Mouse (Mus musculus) forebrain, embryonic 15.5 days (tissue): ENCODE results near the gene Ier5l. TPM values are rescaled to one million over a fixed set of nuclear protein-coding genes. Genes with fewer than 3 reads are reported as not detected.
A peak's percentile ranks its signal among the peaks of the same experiment; 100 is the strongest.

Source experiments
- ATAC-seq: fragments of 200-750 bp; cut with Nextera tagmentation; replicated peaks from 2 replicates; pipeline ENCODE4 v1.8.0; 2017; ENCODE audit warnings: mild to moderate bottlenecking, moderate TSS enrichment, moderate library complexity
- H3K27ac ChIP-seq: fragments of 300-500 bp; sonication (generic); replicated peaks from 2 replicates; pipeline ENCODE4 v1.5.1; 2015; ENCODE audit warnings: mild to moderate bottlenecking, inconsistent platforms
- H3K27me3 ChIP-seq: fragments of 300-500 bp; sonication (generic); 2 replicates; pipeline ENCODE4 v1.6.1; 2015; ENCODE audit warnings: inconsistent platforms
- H3K36me3 ChIP-seq: fragments of 300-500 bp; sonication (generic); 2 replicates; pipeline ENCODE4 v1.6.1; 2015; ENCODE audit warnings: mild to moderate bottlenecking, inconsistent platforms
- H3K4me1 ChIP-seq: fragments of 300-500 bp; sonication (generic); 2 replicates; pipeline ENCODE4 v1.6.1; 2015; ENCODE audit warnings: inconsistent platforms
- H3K4me2 ChIP-seq: fragments of 300-500 bp; sonication (generic); replicated peaks from 2 replicates; pipeline ENCODE4 v1.6.1; 2015; ENCODE audit warnings: mild to moderate bottlenecking, inconsistent platforms
- H3K4me3 ChIP-seq: fragments of 300-500 bp; sonication (generic); 2 replicates; pipeline ENCODE4 v1.5.1; 2015; ENCODE audit warnings: mild to moderate bottlenecking, inconsistent platforms
- H3K9ac ChIP-seq: fragments of 300-500 bp; sonication (generic); replicated peaks from 2 replicates; pipeline ENCODE4 v1.6.1; 2015; ENCODE audit warnings: mild to moderate bottlenecking, inconsistent platforms
- H3K9me3 ChIP-seq: fragments of 300-500 bp; sonication (generic); 2 replicates; pipeline ENCODE4 v1.6.1; 2016; ENCODE audit warnings: inconsistent platforms
- WGBS: fragments of 180-500 bp; shearing (Covaris S2); methylation state at CpG from one replicate; pipeline ENCODE4 v1.1.7; 2015; ENCODE audit warnings: mixed read lengths; 5-methylcytosine and 5-hydroxymethylcytosine counted together
- polyA plus RNA-seq: library from polyadenylated mRNA; unstranded; fragments of >200 nt; fragmentation: Nextera tagmentation; extraction: Ambion mirVana; gene quantifications from 2 replicates; pipeline ENCODE4 v1.2.1, GENCODE M21; 2015

Gene Ier5l
- polyA plus RNA-seq, 1 experiment from 2014 or later, result 2.0 TPM

DNA sequence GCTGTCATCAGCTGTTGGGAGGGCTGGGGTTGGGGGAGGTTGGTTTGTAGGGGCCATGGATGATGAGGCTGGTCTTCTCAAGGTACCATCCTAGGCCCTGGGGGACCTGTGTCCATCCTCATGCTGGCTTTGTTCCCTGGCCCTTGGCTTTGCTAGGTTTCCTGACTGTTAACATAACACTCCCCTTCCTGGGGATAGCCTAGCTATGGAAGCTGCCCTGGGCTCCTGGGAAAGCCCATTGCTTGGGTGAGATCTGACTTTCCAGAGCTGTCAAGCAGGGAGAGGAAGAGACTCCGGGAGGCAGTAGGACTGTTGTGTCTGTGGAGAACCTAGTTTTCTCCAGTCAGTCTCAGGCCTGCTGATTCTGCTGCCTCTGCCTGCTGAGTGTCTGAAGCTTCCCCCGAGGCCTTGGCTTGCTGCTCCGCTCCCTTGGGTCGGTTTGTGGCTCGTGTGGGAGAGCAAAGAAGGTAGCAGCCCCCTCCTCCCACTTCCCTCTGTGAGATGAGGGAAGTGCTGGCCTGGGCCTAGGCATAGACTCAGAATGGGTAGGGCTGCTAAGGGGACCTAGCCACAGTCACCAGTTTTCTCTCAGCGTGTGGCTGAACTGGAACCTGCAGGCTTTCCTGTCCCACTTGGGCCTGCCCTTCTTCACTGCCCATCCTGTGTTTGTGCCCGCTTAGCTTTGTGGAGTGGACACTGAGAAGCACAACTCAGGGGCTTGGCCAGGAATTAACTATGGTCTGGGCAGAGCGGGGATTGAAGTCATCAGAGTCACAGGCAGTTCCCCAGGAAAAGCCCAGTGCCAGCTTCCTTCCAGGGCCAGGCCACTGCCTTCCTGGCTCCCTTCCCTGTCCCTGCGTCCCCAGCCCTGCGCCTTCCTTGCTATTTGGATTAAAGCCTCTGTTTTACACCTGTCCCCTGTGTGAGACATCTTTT is 26.9 kb downstream of the Ier5l start:
- peaks cover 17% of the 10 kb centered on the region for H3K4me1 ChIP-seq
- no peak overlapping the region for H3K4me2 ChIP-seq
- ATAC-seq, result no peak
- H3K9me3 ChIP-seq, result no peaks in the 10 kb centered on the region
- no peak overlapping the region for H3K4me3 ChIP-seq
- 86% methylated on average over 10 of the region's 10 CpGs for WGBS
- peaks cover 34% of the 10 kb centered on the region for H3K36me3 ChIP-seq
- no peak overlapping the region for H3K27ac ChIP-seq
- H3K9ac ChIP-seq, result no peak overlapping the region
- H3K27me3 ChIP-seq, result no peaks in the 10 kb centered on the region

- Histone ChIP-seq H3K9ac (no peak overlapping the region), H3K4me3 (no peak overlapping the region), H3K27ac (no peak overlapping the region), H3K36me3 (peaks cover 31% of the 10 kb centered on the region), H3K27me3 (no peaks in the 10 kb centered on the region), H3K4me1 (peaks cover 36% of the 10 kb centered on the region), H3K9me3 (no peaks in the 10 kb centered on the region), H3K4me2 (no peak overlapping the region)
- 42% methylated on average over 2 of the region's 2 CpGs for WGBS
- ATAC-seq, result no peak
These were observed 28.7 kb downstream of the Ier5l start for GRCm38 (mm10) chr2:30445312-30445711.

DNA sequence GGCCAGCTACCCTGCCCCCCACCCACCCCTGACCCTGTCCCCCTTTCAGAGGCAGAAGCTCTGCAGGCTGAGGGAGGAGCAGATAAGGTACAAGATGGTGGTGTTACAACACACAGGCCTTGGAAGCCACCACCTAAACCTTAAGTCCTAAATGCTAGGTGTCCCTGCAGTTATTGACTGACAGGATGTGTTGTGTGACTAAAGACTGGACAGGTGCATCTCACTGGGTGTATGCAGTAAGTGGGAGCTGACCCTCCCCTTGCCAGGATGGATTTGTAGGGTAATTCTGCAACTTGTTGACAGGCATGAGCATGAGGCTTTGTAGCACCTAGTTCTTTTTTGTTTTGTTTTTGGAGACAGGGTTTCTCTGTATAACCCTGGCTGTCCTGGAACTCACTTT is 29.6 kb downstream of the Ier5l start:
- H3K27me3 ChIP-seq, result no peaks in the 10 kb centered on the region
- H3K9ac ChIP-seq, result no peak overlapping the region
- H3K9me3 ChIP-seq, result no peaks in the 10 kb centered on the region
- H3K27ac ChIP-seq, result no peak overlapping the region
- H3K36me3 ChIP-seq, result peaks cover 24% of the 10 kb centered on the region
- peaks cover 40% of the 10 kb centered on the region for H3K4me1 ChIP-seq
- H3K4me2 ChIP-seq, result no peak overlapping the region
- H3K4me3 ChIP-seq, result no peak overlapping the region
- no peak for ATAC-seq

- WGBS, result 88% methylated on average over 5 of the region's 5 CpGs
- H3K36me3 ChIP-seq, result peaks cover 28% of the 10 kb centered on the region
- peaks cover 40% of the 10 kb centered on the region for H3K4me1 ChIP-seq
- no peak for ATAC-seq
- no peaks in the 10 kb centered on the region for H3K9me3 ChIP-seq
- no peak overlapping the region for H3K27ac ChIP-seq
- H3K9ac ChIP-seq, result no peak overlapping the region
- H3K27me3 ChIP-seq, result no peaks in the 10 kb centered on the region
- H3K4me3 ChIP-seq, result no peak overlapping the region
- no peak overlapping the region for H3K4me2 ChIP-seq
These were observed 30.0 kb downstream of the Ier5l start for GRCm38 (mm10) chr2:30444006-30444405.

DNA sequence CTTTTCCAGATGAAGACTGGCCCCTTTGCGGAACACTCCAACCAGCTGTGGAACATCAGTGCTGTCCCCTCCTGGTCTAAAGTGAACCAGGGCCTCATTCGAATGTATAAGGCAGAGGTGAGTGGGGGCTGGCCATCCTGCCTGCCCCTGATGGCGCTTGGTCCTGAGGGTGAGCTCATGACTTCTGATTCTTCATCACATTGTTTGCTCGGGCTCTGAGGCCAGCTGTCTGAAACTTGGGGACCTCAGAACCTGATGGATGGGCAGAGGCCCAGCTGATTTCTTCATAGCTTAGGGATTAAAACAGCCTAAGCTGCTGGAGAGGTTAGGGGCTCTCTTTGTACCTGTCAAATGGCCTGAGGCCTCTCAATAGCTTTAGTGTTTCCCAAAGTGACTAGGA is 30.7 kb downstream of the Ier5l start:
- 0 out of 2 replicates have a peak overlapping the region, but pooled peaks have one; percentile 34 for H3K9ac ChIP-seq
- ATAC-seq, result no peak
- no peaks in the 10 kb centered on the region for H3K27me3 ChIP-seq
- H3K27ac ChIP-seq, result peak overlapping the region; percentile 94
- no peak overlapping the region for H3K4me3 ChIP-seq
- H3K4me1 ChIP-seq, result peaks cover 40% of the 10 kb centered on the region
- no peaks in the 10 kb centered on the region for H3K9me3 ChIP-seq
- 72% methylated on average over 4 of the region's 4 CpGs for WGBS
- no peak overlapping the region for H3K4me2 ChIP-seq
- H3K36me3 ChIP-seq, result peaks cover 31% of the 10 kb centered on the region

- Histone ChIP-seq H3K9me3 (no peaks in the 10 kb centered on the region), H3K4me2 (peak overlapping the region; percentile 28), H3K4me3 (peak overlapping the region; percentile 12; the same call in 1 of the 2 replicates), H3K9ac (peak overlapping the region; percentile 34), H3K36me3 (peaks cover 36% of the 10 kb centered on the region), H3K4me1 (peaks cover 40% of the 10 kb centered on the region), H3K27me3 (no peaks in the 10 kb centered on the region), H3K27ac (peak overlapping the region; percentile 94)
- ATAC-seq, result no peak
- 58% methylated on average over 5 of the region's 5 CpGs for WGBS
These were observed 31.5 kb downstream of the Ier5l start for GRCm38 (mm10) chr2:30442498-30442890.

DNA sequence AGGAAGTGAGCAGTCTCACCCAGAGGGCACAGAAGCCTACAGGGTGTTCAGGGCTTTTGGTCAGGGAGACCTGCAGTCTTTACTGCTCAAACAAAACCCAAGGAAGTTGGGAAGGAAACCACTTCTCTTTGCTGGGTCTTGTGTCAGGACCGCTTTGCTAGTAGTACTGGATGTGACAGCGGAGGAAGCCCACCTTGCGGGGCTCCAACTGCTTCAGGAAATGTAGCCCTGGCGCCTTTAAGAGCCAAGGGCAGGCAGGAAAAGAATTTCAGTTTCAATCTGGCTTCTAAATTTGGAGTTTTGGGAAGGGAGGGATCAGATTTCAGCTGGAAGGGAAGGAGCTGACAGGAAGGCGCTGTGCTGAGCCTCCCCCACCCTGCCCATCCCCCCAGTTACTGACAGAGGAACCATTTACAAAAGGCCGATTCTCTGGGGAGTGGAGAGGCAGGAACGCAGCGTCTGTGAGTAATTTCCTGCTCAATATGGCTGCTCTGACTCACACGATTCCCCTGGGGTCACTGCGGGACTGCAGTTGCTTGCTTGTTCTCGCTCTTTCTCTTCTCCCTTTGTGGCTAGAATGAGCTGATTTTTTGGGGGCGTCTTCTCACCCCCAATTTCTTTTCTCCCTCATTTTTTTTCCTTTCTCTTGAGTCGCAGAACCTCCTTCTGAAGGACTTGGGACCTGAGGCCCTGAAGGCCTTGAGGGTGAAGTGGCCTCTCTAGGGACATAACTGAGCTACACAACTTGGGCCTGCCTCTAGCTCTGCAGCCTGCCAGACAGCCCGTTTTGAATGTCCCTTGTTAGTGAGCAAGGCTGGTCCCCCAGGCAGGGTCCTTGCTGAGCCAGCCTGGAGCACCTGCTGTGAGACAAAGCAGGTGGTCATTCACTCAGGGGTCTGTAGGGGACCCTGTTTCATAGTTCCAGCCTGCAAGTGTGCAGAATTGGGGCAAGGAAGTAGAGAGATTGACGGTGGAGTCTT is 32.2 kb downstream of the Ier5l start:
- Histone ChIP-seq H3K36me3 (peaks cover 39% of the 10 kb centered on the region), H3K9ac (peak overlapping the region; percentile 34), H3K9me3 (no peaks in the 10 kb centered on the region), H3K4me1 (peaks cover 40% of the 10 kb centered on the region), H3K27ac (peak overlapping the region; percentile 94), H3K4me3 (peak overlapping the region; percentile 12), H3K4me2 (peak overlapping the region; percentile 28), H3K27me3 (no peaks in the 10 kb centered on the region)
- WGBS, result 3% methylated on average over 15 of the region's 15 CpGs
- ATAC-seq, result peak; percentile 72

DNA sequence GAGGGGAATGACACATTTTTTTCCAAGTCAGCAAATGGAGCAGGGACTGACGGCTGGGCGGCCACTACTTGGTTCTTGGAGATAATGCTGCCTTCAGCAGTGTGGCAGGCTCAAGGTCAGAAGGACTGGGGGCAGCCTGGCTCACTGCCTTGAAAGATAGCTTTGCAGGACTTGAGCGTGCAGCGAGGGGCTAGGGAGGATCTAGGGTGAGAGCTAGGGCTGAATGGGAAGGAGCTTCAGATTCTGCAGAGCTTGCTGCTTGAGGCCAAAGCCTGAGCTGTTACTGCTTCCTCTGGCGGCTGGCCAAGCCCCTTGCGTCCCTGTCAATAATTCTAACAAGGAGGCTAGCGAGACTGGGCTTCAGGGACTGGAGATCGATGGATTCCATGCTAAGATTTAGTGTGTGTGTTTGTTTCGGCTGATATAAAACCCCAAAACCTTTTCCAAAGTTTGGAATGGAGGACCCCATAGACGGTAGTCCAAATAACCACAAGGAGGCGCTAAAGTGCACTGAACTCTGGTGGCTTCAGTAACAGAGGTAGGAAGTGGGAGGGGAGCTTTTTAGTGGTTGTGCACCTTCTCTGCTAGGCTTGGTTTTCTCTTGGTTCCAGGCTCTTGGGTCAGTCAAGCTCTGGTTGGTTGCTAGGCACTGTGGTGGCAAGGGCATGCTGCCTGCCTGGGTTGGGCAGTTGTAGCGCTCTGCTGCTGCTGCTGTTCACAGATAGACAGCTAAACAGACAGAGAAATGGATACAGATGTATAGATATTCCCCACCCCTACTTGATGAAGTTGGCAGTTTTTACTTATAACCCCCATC is 33.1 kb downstream of the Ier5l start:
- Histone ChIP-seq H3K4me3 (no peak overlapping the region), H3K4me2 (no peak overlapping the region)
- 13% methylated on average over 12 of the region's 12 CpGs for WGBS

GRCm38 (mm10) chr2:30440211-30440700 is 33.8 kb downstream of the Ier5l start:
- no peak for ATAC-seq
- peaks cover 39% of the 10 kb centered on the region for H3K36me3 ChIP-seq
- no peaks in the 10 kb centered on the region for H3K9me3 ChIP-seq
- 48% methylated on average over 3 of the region's 3 CpGs for WGBS
- H3K4me2 ChIP-seq, result no peak overlapping the region
- 0 out of 2 replicates have a peak overlapping the region, but pooled peaks have one; percentile 0 for H3K9ac ChIP-seq
- H3K27ac ChIP-seq, result peak overlapping the region; percentile 94
- no peaks in the 10 kb centered on the region for H3K27me3 ChIP-seq
- H3K4me3 ChIP-seq, result no peak overlapping the region
- peaks cover 39% of the 10 kb centered on the region for H3K4me1 ChIP-seq

More for the DNA sequence above, 33.1 kb downstream of the Ier5l start:
- Histone ChIP-seq H3K9ac (peak overlapping the region; percentile 34; the same call in 1 of the 2 replicates), H3K27me3 (no peaks in the 10 kb centered on the region), H3K4me1 (peaks cover 40% of the 10 kb centered on the region), H3K36me3 (peaks cover 39% of the 10 kb centered on the region), H3K27ac (peak overlapping the region; percentile 94), H3K9me3 (no peaks in the 10 kb centered on the region)
- peak; percentile 45 for ATAC-seq

- no peak for ATAC-seq
- Histone ChIP-seq H3K27me3 (no peaks in the 10 kb centered on the region), H3K9me3 (no peaks in the 10 kb centered on the region), H3K9ac (no peak overlapping the region), H3K4me1 (peaks cover 37% of the 10 kb centered on the region), H3K4me3 (no peak overlapping the region), H3K27ac (peak overlapping the region; percentile 94; the same call in 1 of the 2 replicates), H3K36me3 (peaks cover 42% of the 10 kb centered on the region), H3K4me2 (no peak overlapping the region)
- WGBS, result 91% methylated on average over 6 of the region's 6 CpGs
These were observed 34.4 kb downstream of the Ier5l start for GRCm38 (mm10) chr2:30439631-30440030.

GRCm38 (mm10) chr2:30437791-30438190 is 36.2 kb downstream of the Ier5l start:
- Histone ChIP-seq H3K9ac (no peak overlapping the region), H3K27ac (no peak overlapping the region), H3K4me2 (no peak overlapping the region), H3K4me3 (no peak overlapping the region), H3K9me3 (no peaks in the 10 kb centered on the region), H3K36me3 (peaks cover 49% of the 10 kb centered on the region), H3K4me1 (peaks cover 30% of the 10 kb centered on the region), H3K27me3 (no peaks in the 10 kb centered on the region)
- 89% methylated on average over 4 of the region's 4 CpGs for WGBS
- ATAC-seq, result no peak
